10 mouse cellular contexts compared by ENCODE assay signal in genomic region chr3:36853733-36854440, GRCm38 (mm10). TPM values are rescaled to one million over a fixed set of nuclear protein-coding genes. Genes with fewer than 3 reads are reported as not detected.
DNase-seq lines count a peak whose midpoint lies in the region; ATAC-seq and TF ChIP-seq lines count a peak whose summit lies in the region.
"Had no signal": no experiment of that assay in that cellular context is flagged by ENCODE, and none has a peak within 500 bp of the region (broad histone marks: within the 10 kb centered on the region; RNA-seq: fewer than 3 reads in every experiment).

No protein-coding gene starts in this region.

- no peak for DNase-seq in gastrocnemius, adult 2 months
- DNase-seq in gastrocnemius, postnatal 36 days: no peak
- DNase-seq in 3T3-L1 (ENCODE audit: low read depth, low spot score): peak; percentile 17
- no peak for DNase-seq in layer of hippocampus, postnatal 36 days
- no peak for DNase-seq in right cerebral cortex, postnatal 14 days
- DNase-seq in ovary, postnatal 36 days (ENCODE audit: low spot score): no peak
- DNase-seq: cerebellum, adult 11-12 months; kidney, postnatal 14 days had no signal

- intact Hi-C loops in gastrocnemius, adult 2 months (cut with DNase I): no loop called here
- intact Hi-C loops in gastrocnemius, postnatal 36 days (cut with DNase I): no loop called here

- H3K27me3 ChIP-seq in heart, embryonic 15.5 days: no peaks in the 10 kb centered on the region

- ATAC-seq in heart, embryonic 15.5 days (replicated peaks; ENCODE audit: insufficient number of reproducible peaks, insufficient read depth, low FRiP score, low read depth): peak; percentile 69
- ATAC-seq in megakaryocyte, adult 5-6 weeks (ENCODE audit: poor library complexity, severe bottlenecking): peak; percentile 93

- H3K4me1 ChIP-seq in heart, embryonic 15.5 days (replicated peaks): no peaks in the 10 kb centered on the region

- no peak for TF ChIP-seq CTCF in gastrocnemius, adult 2 months (IDR thresholded peaks at IDR 0.05)

- 27% methylated on average over 10 of the region's 10 CpGs for WGBS in heart, embryonic 15.5 days

- H3K9ac ChIP-seq in heart, embryonic 15.5 days: no peak overlapping the region

- no peaks in the 10 kb centered on the region for H3K9me3 ChIP-seq in heart, embryonic 15.5 days (replicated peaks)

- peak overlapping the region; percentile 51 for H3K4me2 ChIP-seq in heart, embryonic 15.5 days

- H3K36me3 ChIP-seq in heart, embryonic 15.5 days: no peaks in the 10 kb centered on the region

- peak overlapping the region; percentile 19 for H3K4me3 ChIP-seq in gastrocnemius, adult 2 months
- H3K4me3 ChIP-seq in heart, embryonic 15.5 days: peak overlapping the region; percentile 18; the same call in 1 of the 2 replicates

- no peak overlapping the region for H3K27ac ChIP-seq in gastrocnemius, adult 2 months
- peak overlapping the region; percentile 29 for H3K27ac ChIP-seq in heart, embryonic 15.5 days

RNA-seq across cellular contexts. Expression of gene 4932438A13Rik, which starts 9.0 kb away (rescaled TPM):
- total RNA-seq in gastrocnemius, adult 2 months (2021): 10 to 100 TPM; 32.8 to 32.9 TPM
- total RNA-seq in gastrocnemius, postnatal 36 days (2021): 10 to 100 TPM; 22.4 to 27.9 TPM
- 27.7 and 36.0 TPM in 2 replicates for polyA plus RNA-seq in heart, embryonic 15.5 days (2015; fragmentation: Nextera tagmentation; extraction: Ambion mirVana)
- 63.4 and 87.8 TPM in 2 replicates for total RNA-seq in megakaryocyte, adult 5-6 weeks (2015)
- 35.7 and 50.4 TPM in 2 replicates for total RNA-seq in megakaryocyte, adult 5-6 weeks (2017)
- total RNA-seq in layer of hippocampus, postnatal 36 days (2021): 10 to 100 TPM; 92.0 to 95.7 TPM
